Mouse (Mus musculus) thymus, postnatal 25 days (tissue): ENCODE measurements at regions not wholly inside any gene's neighbourhood (a gene's known extent, or its start where the extent isn't known, plus 50 kb on each side); places are given as distances from the start of the nearest gene placed in this dataset.

Experiments
- DNase-seq: peaks from one replicate; pipeline ENCODE4 v3.0.0; 2022

GRCm38 (mm10) chr3:127967170-127967569 lies 71.0 kb upstream of the Fam241a start:
- DNase-seq, result no peak

- DNase-seq, result no peak
These were observed 70.1 kb upstream of the Fam241a start for GRCm38 (mm10) chr3:127966214-127966613.

- no peak for DNase-seq
These were observed 63.0 kb upstream of the Fam241a start for GRCm38 (mm10) chr3:127958919-127959684.

- no peak for DNase-seq
These were observed 58.7 kb upstream of the Fam241a start for GRCm38 (mm10) chr3:127954856-127955255.

DNA sequence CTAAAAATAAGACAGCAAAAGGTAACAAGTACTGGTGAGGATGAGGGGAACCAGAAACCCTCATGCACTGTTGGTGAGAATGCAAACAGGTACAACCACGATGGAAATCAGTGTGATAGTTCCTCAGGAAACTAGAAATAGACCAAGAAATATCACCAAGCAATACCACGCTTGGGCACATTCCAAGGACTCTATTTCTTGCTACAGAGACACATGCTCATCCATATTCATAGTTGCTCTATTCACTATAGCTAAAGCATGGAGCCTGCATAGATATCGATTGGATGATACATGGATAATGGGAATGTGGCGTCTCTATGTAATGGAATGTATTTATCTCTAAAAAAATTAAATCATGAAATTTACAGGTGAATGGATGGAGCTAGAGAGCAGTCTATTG lies 57.5 kb upstream of the Fam241a start:
- no peak for DNase-seq

- DNase-seq, result peak; percentile 36
These were observed 52.9 kb upstream of the Fam241a start for GRCm38 (mm10) chr3:127948898-127949620.

DNA sequence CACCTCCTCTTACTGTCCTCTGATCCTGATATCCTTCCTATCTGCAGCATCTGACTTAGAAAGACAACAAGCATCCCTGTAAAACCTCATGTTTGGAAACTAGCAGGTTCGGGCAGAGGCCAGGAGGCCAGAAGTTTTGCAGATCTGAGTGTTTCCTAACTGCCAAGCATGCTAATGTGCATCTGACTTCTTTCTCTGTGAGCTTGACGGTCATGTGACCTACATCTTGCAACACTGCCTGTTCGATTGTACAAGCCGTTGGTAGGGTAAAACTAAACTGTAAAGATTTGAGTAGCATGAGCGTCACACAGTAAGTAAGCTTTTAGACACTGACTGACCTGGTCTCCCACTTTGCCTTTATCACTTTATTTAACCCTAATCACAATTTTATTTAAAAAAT lies 52.2 kb upstream of the Fam241a start:
- DNase-seq, result no peak
